ENCODE assay signal across 9 mouse cellular contexts in the genomic region with DNA sequence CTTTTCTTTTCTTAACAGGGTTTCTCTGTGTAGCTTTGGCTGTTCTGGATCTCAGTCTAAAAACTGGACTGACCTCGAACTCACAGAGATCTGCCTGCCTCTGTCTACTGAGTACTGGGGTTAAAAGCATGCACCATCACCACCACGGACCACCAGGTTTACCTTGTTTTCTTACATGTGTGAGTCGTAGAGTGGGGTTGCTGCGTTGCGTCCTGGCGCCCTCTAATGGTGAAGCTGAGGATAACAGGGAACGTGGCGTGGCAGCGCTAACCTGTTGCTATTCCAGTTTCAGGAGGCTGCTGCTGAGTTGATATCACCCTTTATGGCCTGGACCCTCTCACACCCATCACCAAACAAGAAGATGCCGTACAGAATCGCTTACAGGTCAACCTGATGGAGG. TPM values are rescaled to one million over a fixed set of nuclear protein-coding genes. Genes with fewer than 3 reads are reported as not detected.
DNase-seq lines count a peak whose midpoint lies in the region; ATAC-seq lines count a peak whose summit lies in the region.
"Had no signal": no experiment of that assay in that cellular context is flagged by ENCODE, and none has a peak within 500 bp of the region (broad histone marks: within the 10 kb centered on the region; RNA-seq: fewer than 3 reads in every experiment).

No protein-coding gene starts in this region.

- no peaks in the 10 kb centered on the region for H3K9me3 ChIP-seq in liver, embryonic 13.5 days (replicated peaks)
- H3K9me3 ChIP-seq: limb, embryonic 15.5 days had no signal

- H3K27me3 ChIP-seq in liver, embryonic 13.5 days = peaks cover 14% of the 10 kb centered on the region; the same call in 1 of the 2 replicates
- H3K27me3 ChIP-seq: limb, embryonic 15.5 days had no signal

- H3K36me3 ChIP-seq in liver, embryonic 13.5 days = peaks cover 9% of the 10 kb centered on the region; the same call in 1 of the 2 replicates
- H3K36me3 ChIP-seq: limb, embryonic 15.5 days had no signal

- H3K4me2 ChIP-seq in liver, embryonic 13.5 days = peak overlapping the region; percentile 94

- peak overlapping the region; percentile 71; the same call in 1 of the 2 replicates for H3K9ac ChIP-seq in liver, embryonic 13.5 days
- H3K9ac ChIP-seq: limb, embryonic 15.5 days had no signal

- DNase-seq in 3134 (ENCODE audit: extremely low read depth, insufficient read length, low spot score) (peak; percentile 69), ES-CJ7 (ENCODE audit: low read depth, low spot score) (peak; percentile 94)
- peak; percentile 71 for DNase-seq in cerebellum, adult 11-12 months
- DNase-seq in gastrocnemius, adult 8-10 months (ENCODE audit: low spot score in 2 of 2) = peak; percentile 72
- peak; percentile 83 for DNase-seq in kidney, postnatal 10 days
- DNase-seq in liver, embryonic 13.5 days = peak; percentile 80
- DNase-seq in ovary, postnatal 36 days (ENCODE audit: low spot score) = peak; percentile 73
- DNase-seq in urinary bladder, adult 2 months (ENCODE audit: low spot score) = peak; percentile 54

- peaks cover 44% of the 10 kb centered on the region for H3K4me1 ChIP-seq in liver, embryonic 13.5 days (replicated peaks)

- WGBS in liver, embryonic 13.5 days (ENCODE audit: insufficient replicate concordance) = 3% methylated on average over 11 of the region's 11 CpGs

- no peak for ATAC-seq in liver, embryonic 13.5 days (ENCODE audit: low read depth)

- no peak overlapping the region for H3K4me3 ChIP-seq in liver, embryonic 13.5 days (replicated peaks)

- H3K27ac ChIP-seq in liver, embryonic 13.5 days = no peak overlapping the region

RNA-seq across cellular contexts. Expression of gene Rac1, which starts 19.5 kb away (rescaled TPM):
- 100 to 1,000 TPM; 211 to 247 (median 228) TPM for total RNA-seq in gastrocnemius, adult 8-10 months (2022)
- polyA plus RNA-seq in liver, embryonic 13.5 days (2015; fragmentation: Nextera tagmentation; extraction: Ambion mirVana) = 178 and 188 TPM in 2 replicates
- polyA plus RNA-seq in urinary bladder, adult 2 months (2012; rRNA removed) = 441 and 475 TPM in 2 replicates
